Mouse (Mus musculus) E14TG2a.4 (cell line): ENCODE measurements around the gene Rab5b.
"Not testable (repeated sequence)": the region's sequence is repeated elsewhere in the genome, so short reads cannot be mapped to it uniquely, and the experiment has no call there.

Source experiments
- H3K27me3 ChIP-seq: 2 replicates; pipeline ENCODE4 v1.6.1; 2014; ENCODE audit warnings: low read length, control low read depth; ENCODE audit not compliant: insufficient read depth
- H3K36me3 ChIP-seq: 2 replicates; pipeline ENCODE4 v1.6.1; 2014; ENCODE audit warnings: low read length, control low read depth; ENCODE audit not compliant: insufficient read depth
- H3K4me1 ChIP-seq: replicated peaks from 2 replicates; pipeline ENCODE4 v1.6.1; 2014; ENCODE audit warnings: low read depth, low read length, control low read depth
- H3K4me3 ChIP-seq: replicated peaks from 2 replicates; pipeline ENCODE4 v1.5.1; 2014; ENCODE audit warnings: mild to moderate bottlenecking, low read length
- H3K9me3 ChIP-seq: 2 replicates; pipeline ENCODE4 v1.6.1; 2014; ENCODE audit warnings: low read length, control low read depth
- CTCF ChIP-seq: conservative IDR thresholded peaks from 2 replicates; pipeline ENCODE4 v1.5.1; 2014; ENCODE audit warnings: low read length
- NANOG ChIP-seq: IDR thresholded peaks from 2 replicates; pipeline ENCODE4 v1.6.1; 2014; ENCODE audit warnings: borderline replicate concordance, low read length, mixed read lengths
- POU5F1 ChIP-seq: IDR thresholded peaks from 2 replicates; pipeline ENCODE4 v1.6.1; 2014; ENCODE audit warnings: low read length, borderline replicate concordance

Gene Rab5b

DNA sequence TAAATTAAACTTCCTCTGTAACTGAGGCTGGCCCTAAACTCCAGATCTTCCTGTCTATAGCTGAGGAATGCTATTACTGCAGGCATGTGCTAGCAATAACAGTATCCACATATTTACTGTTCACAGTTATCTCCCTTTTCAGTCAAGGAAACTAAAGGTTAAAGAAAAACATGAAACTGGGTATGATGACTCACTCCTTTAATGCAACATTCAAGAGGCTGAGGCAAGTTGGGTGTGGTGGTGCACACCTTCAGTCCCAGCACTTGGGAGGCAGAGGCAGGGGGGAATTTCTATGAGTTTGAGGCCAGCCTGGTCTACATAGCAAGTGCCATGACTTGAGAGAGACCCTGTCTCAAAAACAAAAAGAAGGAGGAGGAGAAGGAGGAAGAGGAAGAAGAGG lies 35.9 kb upstream of the Rab5b start:
- H3K36me3 ChIP-seq, result peaks cover 89% of the 10 kb centered on the region
- TF ChIP-seq CTCF (no peak), POU5F1 (no peak), NANOG (no peak)
- no peaks in the 10 kb centered on the region for H3K27me3 ChIP-seq
- no peaks in the 10 kb centered on the region for H3K9me3 ChIP-seq
- peaks cover 20% of the 10 kb centered on the region for H3K4me1 ChIP-seq
- H3K4me3 ChIP-seq, result no peak overlapping the region

DNA sequence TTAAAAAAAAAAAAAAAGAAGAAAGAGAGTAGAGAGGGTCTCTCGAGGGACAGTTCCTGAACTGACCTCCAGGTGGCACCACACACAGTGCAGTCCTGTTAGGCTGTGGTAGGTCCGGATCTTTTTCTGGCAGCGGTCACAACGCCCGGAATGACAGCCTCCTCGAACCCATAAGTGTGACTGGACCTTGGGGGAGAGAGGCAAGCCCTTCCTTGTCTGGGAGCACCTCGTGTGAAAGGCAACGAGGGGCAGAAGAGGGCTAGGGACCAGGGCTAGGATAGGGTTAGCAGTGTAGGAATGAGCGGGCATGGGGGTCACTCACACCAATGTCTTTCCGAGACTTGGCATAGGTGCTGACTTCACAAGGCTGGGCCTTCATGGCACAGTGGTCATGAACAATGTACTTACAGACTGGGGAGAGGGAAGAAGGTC lies 35.0 kb upstream of the Rab5b start:
- Histone ChIP-seq H3K4me3 (no peak overlapping the region), H3K9me3 (no peaks in the 10 kb centered on the region), H3K36me3 (peaks cover 90% of the 10 kb centered on the region), H3K27me3 (no peaks in the 10 kb centered on the region), H3K4me1 (peaks cover 11% of the 10 kb centered on the region)
- TF ChIP-seq CTCF (peak; percentile 96), NANOG (no peak)

DNA sequence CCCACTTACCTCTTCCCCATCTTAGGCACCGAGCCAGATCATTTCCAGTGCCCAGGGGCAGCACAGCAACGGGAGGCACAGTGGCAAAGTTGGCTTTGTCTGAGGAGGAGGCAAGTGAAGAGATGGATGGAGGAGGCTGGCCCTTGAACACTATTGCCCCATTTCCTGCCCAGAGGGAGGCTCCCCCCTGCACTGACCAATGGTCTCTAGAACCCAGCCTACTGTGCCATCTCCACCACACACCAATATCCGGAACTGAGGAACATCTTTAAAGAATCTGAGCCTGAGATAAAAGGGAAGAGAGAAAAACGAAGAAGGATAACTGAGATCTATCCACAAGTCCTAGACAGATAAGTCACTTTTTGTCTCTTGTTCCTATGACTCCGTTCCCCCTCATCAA lies 32.0 kb upstream of the Rab5b start:
- peaks cover 10% of the 10 kb centered on the region for H3K4me1 ChIP-seq
- peaks cover 71% of the 10 kb centered on the region for H3K36me3 ChIP-seq
- no peaks in the 10 kb centered on the region for H3K9me3 ChIP-seq
- no peak overlapping the region for H3K4me3 ChIP-seq
- H3K27me3 ChIP-seq, result no peaks in the 10 kb centered on the region
- no peak for TF ChIP-seq POU5F1
- no peak for TF ChIP-seq NANOG
- no peak for TF ChIP-seq CTCF

DNA sequence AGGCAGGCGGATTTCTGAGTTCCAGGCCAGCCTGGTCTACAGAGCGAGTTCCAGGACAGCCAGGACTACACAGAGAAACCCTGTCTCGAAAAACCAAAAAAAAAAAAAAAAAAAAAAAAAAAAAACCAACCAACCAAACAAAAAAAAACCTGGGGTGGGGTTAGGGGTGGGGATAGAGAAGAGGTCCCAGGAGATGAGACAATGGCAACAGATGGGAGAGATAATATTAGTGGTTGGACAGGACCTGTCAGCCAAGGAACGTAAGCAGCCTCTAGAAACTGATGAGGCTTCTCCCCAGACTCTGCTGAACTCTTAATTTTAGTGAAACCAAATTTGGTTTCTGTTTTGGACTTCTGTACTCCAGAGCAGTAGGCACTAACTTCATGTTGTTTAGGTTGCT lies 29.4 kb upstream of the Rab5b start:
- H3K4me3 ChIP-seq, H3K27me3 ChIP-seq, H3K9me3 ChIP-seq: not testable (repeated sequence)
- Histone ChIP-seq H3K4me1 (peaks cover 15% of the 10 kb centered on the region), H3K36me3 (peaks cover 66% of the 10 kb centered on the region)

DNA sequence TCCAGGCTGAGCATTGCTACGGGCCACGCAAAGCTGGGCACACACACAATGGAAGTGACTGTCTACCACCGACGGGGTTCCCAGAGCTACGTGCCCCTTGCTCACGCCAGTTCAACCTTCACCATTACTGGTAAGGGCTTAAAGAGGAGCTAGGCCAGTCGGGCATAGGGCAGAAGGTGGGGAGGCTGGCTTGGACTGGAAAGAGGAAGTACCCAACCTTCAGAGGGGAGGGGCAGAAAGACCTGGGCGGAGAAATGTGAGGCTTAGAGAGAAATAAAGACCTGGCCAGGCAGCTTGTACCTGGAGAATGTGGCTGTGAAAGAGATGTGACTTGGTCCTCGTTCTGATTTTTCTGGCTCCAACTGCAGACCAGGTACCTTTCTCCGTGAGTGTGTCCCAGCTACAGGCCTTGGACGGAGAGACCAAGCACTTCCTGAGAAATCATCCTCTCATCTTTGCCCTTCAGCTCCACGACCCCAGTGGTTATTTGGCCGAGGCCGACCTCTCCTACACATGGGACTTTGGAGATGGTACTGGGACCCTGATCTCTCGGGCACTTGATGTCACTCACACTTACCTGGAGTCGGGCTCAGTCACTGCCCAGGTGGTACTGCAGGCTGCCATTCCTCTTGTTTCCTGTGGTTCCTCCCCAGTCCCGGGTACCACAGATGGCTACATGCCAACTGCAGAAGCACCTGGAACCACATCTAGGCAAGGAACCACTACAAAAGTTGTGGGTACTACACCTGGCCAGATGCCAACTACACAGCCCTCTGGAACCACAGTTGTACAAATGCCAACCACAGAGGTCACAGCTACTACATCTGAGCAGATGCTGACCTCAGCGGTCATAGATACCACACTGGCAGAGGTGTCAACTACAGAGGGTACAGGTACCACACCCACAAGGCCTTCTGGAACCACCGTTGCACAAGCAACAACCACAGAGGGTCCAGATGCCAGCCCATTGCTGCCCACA lies 19.8 kb upstream of the Rab5b start:
- Histone ChIP-seq H3K4me1 (peaks cover 60% of the 10 kb centered on the region), H3K36me3 (peaks cover 37% of the 10 kb centered on the region), H3K27me3 (no peaks in the 10 kb centered on the region), H3K9me3 (no peaks in the 10 kb centered on the region), H3K4me3 (peak overlapping the region; percentile 37)
- TF ChIP-seq POU5F1 (no peak), CTCF (no peak), NANOG (no peak)

DNA sequence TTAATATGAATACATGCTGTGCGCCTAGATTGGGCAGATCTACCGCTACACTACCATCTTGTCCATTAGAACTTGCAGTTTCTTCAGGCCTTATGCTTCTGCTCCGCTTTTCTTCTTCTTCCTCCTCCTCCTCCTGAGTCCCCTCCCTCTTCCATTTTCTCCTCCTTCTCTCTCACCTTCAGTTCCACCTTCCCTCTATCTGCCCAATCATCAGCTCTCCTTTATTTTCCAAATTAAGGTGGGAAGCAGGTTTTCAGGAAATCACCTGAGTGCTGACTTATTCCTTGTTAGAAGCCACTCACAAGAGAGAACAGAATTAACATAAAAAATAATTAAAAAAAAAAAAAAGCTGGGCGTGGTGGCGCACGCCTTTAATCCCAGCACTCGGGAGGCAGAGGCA lies 15.3 kb upstream of the Rab5b start:
- H3K27me3 ChIP-seq, H3K36me3 ChIP-seq, H3K9me3 ChIP-seq: not testable (repeated sequence)
- peak overlapping the region; percentile 46 for H3K4me3 ChIP-seq
- peaks cover 71% of the 10 kb centered on the region for H3K4me1 ChIP-seq

DNA sequence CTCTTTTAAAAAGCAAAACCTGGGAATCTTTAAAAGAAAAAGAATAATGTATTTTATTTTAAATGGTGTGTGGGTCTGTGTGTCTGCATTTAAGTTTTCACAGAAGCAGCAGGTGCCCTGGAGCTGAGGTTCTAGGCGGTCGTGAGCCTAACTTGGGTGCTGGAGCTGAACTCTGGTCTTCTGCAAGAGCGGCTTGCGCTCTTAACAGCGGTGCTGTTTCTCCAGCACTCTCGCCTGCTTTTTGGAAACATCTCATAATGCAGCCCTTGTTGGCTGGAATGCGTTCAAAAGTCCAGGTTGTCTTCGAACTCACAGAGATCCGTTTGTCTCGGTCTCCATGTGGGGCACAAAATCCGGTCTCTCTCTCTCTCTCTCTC lies 9.2 kb upstream of the Rab5b start:
- H3K36me3 ChIP-seq, result peaks cover 35% of the 10 kb centered on the region
- H3K9me3 ChIP-seq, result no peaks in the 10 kb centered on the region
- TF ChIP-seq CTCF (no peak), NANOG (no peak), POU5F1 (no peak)
- peaks cover 66% of the 10 kb centered on the region for H3K4me1 ChIP-seq
- no peaks in the 10 kb centered on the region for H3K27me3 ChIP-seq
- peak overlapping the region; percentile 98 for H3K4me3 ChIP-seq

DNA sequence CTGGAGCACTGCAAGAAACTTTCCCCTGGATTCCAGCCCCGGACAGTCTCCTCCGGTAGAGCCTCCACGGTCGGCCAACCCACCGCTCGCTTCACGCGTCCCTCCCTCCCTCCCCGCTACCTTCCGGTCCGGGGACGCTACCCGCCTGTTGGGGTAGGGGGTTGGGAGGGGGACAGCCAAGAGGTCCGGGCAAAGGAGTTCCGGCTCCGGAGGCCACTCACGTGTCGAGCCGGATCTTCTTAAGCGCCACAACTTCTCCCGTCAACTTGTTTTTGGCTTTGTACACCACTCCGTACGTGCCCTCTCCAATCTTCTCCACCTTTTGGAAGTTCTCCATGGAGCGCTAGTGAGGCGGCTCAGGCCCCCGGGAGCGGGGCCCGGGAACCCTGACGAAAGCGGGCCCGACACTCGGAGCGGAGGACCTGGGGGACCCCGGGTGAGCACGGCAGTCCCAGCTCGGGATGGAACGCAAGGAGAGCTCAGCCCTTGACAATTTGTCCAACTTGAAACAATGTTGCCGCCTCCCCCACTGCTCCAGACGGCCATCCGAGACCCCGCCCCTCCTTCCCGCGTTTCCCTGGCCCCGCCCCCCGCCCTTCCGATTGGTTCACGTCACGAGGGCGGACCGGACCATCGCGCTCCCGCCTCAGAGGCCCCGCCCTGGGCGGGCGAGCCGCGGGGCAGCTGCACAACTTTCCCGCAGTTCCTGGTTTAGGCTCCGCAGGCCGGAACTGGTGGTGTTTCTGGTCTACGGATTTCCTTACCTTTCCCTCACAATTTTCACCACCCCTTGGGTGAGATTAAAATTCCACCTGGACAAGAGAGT lies 8.6 kb upstream of the Rab5b start, which contains the start of gene Cdk2:
Cdk2 (minus strand) TSS at position 541 of the 826 bp plus-strand sequence.
- no peaks in the 10 kb centered on the region for H3K27me3 ChIP-seq
- peak within 1 kb of the TSS; percentile 98 for H3K4me3 ChIP-seq
- H3K4me1 ChIP-seq, result peaks cover 71% of the 10 kb centered on the region
- peaks cover 41% of the 10 kb centered on the region for H3K36me3 ChIP-seq
- H3K9me3 ChIP-seq, result no peaks in the 10 kb centered on the region
- no peak for TF ChIP-seq CTCF
- TF ChIP-seq POU5F1, result no peak
- no peak for TF ChIP-seq NANOG
